Mouse (Mus musculus): ENCODE results near the gene Tubal3. TPM values are rescaled to one million over a fixed set of nuclear protein-coding genes. Genes with fewer than 3 reads are reported as not detected.

Gene Tubal3
- polyA plus RNA-seq (2015; fragmentation: Nextera tagmentation; extraction: Ambion mirVana) = not detected in 2 replicates

GRCm38 (mm10) chr13:3917571-3918311 lies at the start of gene Tubal3, which contains the start of gene Net1:
TSS of gene Tubal3 (plus strand) at chr13:3918274.
TSS of gene Net1 (minus strand) at chr13:3918220.
- under 1% methylated on average over 52 of the region's 52 CpGs for WGBS
- Histone ChIP-seq H3K27ac (replicated peaks) (no peak within 1 kb of the TSS; the same call in 1 of the 2 replicates), H3K36me3 (peaks cover 6% of the 10 kb centered on the region), H3K27me3 (no peaks in the 10 kb centered on the region), H3K9me3 (replicated peaks) (no peaks in the 10 kb centered on the region), H3K4me3 (replicated peaks) (peak within 1 kb of the TSS; percentile 75), H3K4me1 (0 out of 2 replicates have a peak, but pooled peaks cover 10% of the 10 kb centered on the region), H3K4me2 (replicated peaks) (peak within 1 kb of the TSS; percentile 83), H3K9ac (peak within 1 kb of the TSS; percentile 70)
- ATAC-seq (ENCODE audit: insufficient number of reproducible peaks, low FRiP score, low TSS enrichment, low read depth) = peak; percentile 92

- no peak overlapping the region for H3K27ac ChIP-seq (replicated peaks)
- no peaks in the 10 kb centered on the region for H3K36me3 ChIP-seq
- H3K4me2 ChIP-seq (replicated peaks) = no peak overlapping the region
- no peak overlapping the region for H3K4me3 ChIP-seq (replicated peaks)
- H3K27me3 ChIP-seq = no peaks in the 10 kb centered on the region
- H3K9ac ChIP-seq = no peak overlapping the region
- no peaks in the 10 kb centered on the region for H3K4me1 ChIP-seq
- no peak for ATAC-seq (ENCODE audit: insufficient number of reproducible peaks, low FRiP score, low TSS enrichment, low read depth)
- no peaks in the 10 kb centered on the region for H3K9me3 ChIP-seq (replicated peaks)
These were observed 48.2 kb upstream of the Tubal3 start for GRCm38 (mm10) chr13:3869901-3870300.

GRCm38 (mm10) chr13:3872832-3873231 lies 45.2 kb upstream of the Tubal3 start:
- WGBS = 95% methylated on average over 4 of the region's 4 CpGs
- Histone ChIP-seq H3K27ac (replicated peaks) (no peak overlapping the region), H3K4me1 (peaks cover 11% of the 10 kb centered on the region), H3K36me3 (no peaks in the 10 kb centered on the region), H3K9me3 (replicated peaks) (no peaks in the 10 kb centered on the region), H3K4me2 (replicated peaks) (no peak overlapping the region), H3K4me3 (replicated peaks) (no peak overlapping the region), H3K27me3 (no peaks in the 10 kb centered on the region), H3K9ac (no peak overlapping the region)
- no peak for ATAC-seq (ENCODE audit: insufficient number of reproducible peaks, low FRiP score, low TSS enrichment, low read depth)

- WGBS = 59% methylated on average over 6 of the region's 6 CpGs
These were observed 41.6 kb upstream of the Tubal3 start for GRCm38 (mm10) chr13:3876448-3876847.

DNA sequence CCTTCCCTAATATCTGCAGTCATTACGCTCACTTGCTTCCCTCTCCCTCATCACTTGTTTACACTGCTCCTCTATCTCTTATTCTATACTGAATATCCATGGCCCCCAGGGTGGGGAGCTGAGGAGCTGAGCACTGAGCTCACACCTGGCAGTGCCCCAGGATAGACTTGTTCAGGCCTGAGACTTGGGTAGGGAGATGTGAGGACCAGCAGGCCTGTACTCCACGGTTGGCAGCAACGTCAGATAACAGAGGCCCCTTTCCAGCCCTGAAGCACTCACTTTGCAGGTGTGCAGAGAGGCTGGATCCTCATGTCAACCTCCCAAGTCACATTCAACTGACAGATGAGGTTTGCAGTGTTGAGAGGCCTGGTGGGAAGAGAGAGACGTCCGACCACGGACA lies 40.9 kb upstream of the Tubal3 start:
- no peak overlapping the region for H3K4me3 ChIP-seq (replicated peaks)
- 43% methylated on average over 6 of the region's 6 CpGs for WGBS
- peak; percentile 78 for ATAC-seq (ENCODE audit: insufficient number of reproducible peaks, low FRiP score, low TSS enrichment, low read depth)
- H3K27me3 ChIP-seq = no peaks in the 10 kb centered on the region
- no peak overlapping the region for H3K4me2 ChIP-seq (replicated peaks)
- peaks cover 11% of the 10 kb centered on the region for H3K4me1 ChIP-seq
- H3K9me3 ChIP-seq (replicated peaks) = no peaks in the 10 kb centered on the region
- H3K27ac ChIP-seq (replicated peaks) = peak overlapping the region; percentile 13
- H3K9ac ChIP-seq = no peak overlapping the region
- peaks cover 14% of the 10 kb centered on the region for H3K36me3 ChIP-seq

More at GRCm38 (mm10) chr13:3876448-3876847, 41.6 kb upstream of the Tubal3 start:
- Histone ChIP-seq H3K9ac (no peak overlapping the region), H3K9me3 (replicated peaks) (no peaks in the 10 kb centered on the region), H3K27me3 (no peaks in the 10 kb centered on the region), H3K4me3 (replicated peaks) (no peak overlapping the region), H3K36me3 (peaks cover 7% of the 10 kb centered on the region), H3K4me1 (peaks cover 11% of the 10 kb centered on the region), H3K4me2 (replicated peaks) (no peak overlapping the region), H3K27ac (replicated peaks) (peak overlapping the region; percentile 13)
- no peak for ATAC-seq (ENCODE audit: insufficient number of reproducible peaks, low FRiP score, low TSS enrichment, low read depth)

DNA sequence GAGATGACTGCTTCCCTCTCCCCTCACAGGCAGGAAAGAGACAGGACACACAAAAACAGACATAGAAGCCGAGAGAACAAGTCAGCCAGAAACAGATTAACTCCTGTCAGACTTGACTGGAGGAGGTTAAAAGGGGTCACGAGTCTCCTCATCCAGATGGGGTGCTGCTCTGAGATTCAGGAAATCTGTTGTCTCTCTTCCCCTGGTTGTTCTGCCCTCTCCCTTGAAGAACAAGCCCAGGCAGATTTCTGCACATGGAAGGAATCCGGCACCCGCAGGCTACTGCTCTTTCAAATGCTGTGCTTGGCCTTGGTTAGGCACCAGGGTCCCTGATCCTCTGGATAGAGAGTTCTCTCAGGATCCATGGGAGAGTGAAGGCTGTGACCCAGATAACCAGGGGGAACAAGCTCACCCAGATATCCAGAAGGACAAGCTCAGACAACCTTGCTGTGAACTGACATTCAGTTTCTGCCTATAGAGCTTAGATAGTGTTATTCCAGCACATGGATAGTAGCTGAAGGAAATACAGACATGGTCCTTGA lies 40.3 kb upstream of the Tubal3 start:
- peak overlapping the region; percentile 13 for H3K27ac ChIP-seq (replicated peaks)
- ATAC-seq (ENCODE audit: insufficient number of reproducible peaks, low FRiP score, low TSS enrichment, low read depth) = no peak
- peaks cover 11% of the 10 kb centered on the region for H3K4me1 ChIP-seq
- peaks cover 19% of the 10 kb centered on the region for H3K36me3 ChIP-seq
- no peak overlapping the region for H3K4me2 ChIP-seq (replicated peaks)
- WGBS = 27% methylated on average over 4 of the region's 4 CpGs
- no peak overlapping the region for H3K4me3 ChIP-seq (replicated peaks)
- H3K9ac ChIP-seq = no peak overlapping the region
- no peaks in the 10 kb centered on the region for H3K9me3 ChIP-seq (replicated peaks)
- H3K27me3 ChIP-seq = no peaks in the 10 kb centered on the region

- H3K36me3 ChIP-seq = peaks cover 60% of the 10 kb centered on the region
- H3K9me3 ChIP-seq (replicated peaks) = no peaks in the 10 kb centered on the region
- H3K4me2 ChIP-seq (replicated peaks) = no peak overlapping the region
- no peak overlapping the region for H3K9ac ChIP-seq
- H3K4me1 ChIP-seq = 0 out of 2 replicates have a peak, but pooled peaks cover 7% of the 10 kb centered on the region
- no peak overlapping the region for H3K4me3 ChIP-seq (replicated peaks)
- WGBS = 87% methylated on average over 7 of the region's 7 CpGs
- no peak overlapping the region for H3K27ac ChIP-seq (replicated peaks)
- no peaks in the 10 kb centered on the region for H3K27me3 ChIP-seq
- no peak for ATAC-seq (ENCODE audit: insufficient number of reproducible peaks, low FRiP score, low TSS enrichment, low read depth)
These were observed 31.4 kb upstream of the Tubal3 start for GRCm38 (mm10) chr13:3886663-3887062.

- no peak overlapping the region for H3K27ac ChIP-seq (replicated peaks)
- 79% methylated on average over 3 of the region's 3 CpGs for WGBS
- H3K4me1 ChIP-seq = peaks cover 11% of the 10 kb centered on the region
- H3K27me3 ChIP-seq = no peaks in the 10 kb centered on the region
- H3K36me3 ChIP-seq = peaks cover 45% of the 10 kb centered on the region
- H3K9me3 ChIP-seq (replicated peaks) = no peaks in the 10 kb centered on the region
- peak overlapping the region; percentile 26; the same call in 1 of the 2 replicates for H3K9ac ChIP-seq
- peak overlapping the region; percentile 71; the same call in 1 of the 2 replicates for H3K4me3 ChIP-seq (replicated peaks)
- H3K4me2 ChIP-seq (replicated peaks) = no peak overlapping the region; the same call in 1 of the 2 replicates
- no peak for ATAC-seq (ENCODE audit: insufficient number of reproducible peaks, low FRiP score, low TSS enrichment, low read depth)
These were observed 29.0 kb upstream of the Tubal3 start for GRCm38 (mm10) chr13:3889111-3889510.

- 0 out of 2 replicates have a peak overlapping the region, but pooled peaks have one; percentile 6 for H3K9ac ChIP-seq
- no peaks in the 10 kb centered on the region for H3K9me3 ChIP-seq (replicated peaks)
- peaks cover 36% of the 10 kb centered on the region for H3K36me3 ChIP-seq
- WGBS = 11% methylated on average over 8 of the region's 8 CpGs
- H3K27me3 ChIP-seq = no peaks in the 10 kb centered on the region
- peak overlapping the region; percentile 63 for H3K4me2 ChIP-seq (replicated peaks)
- H3K27ac ChIP-seq (replicated peaks) = peak overlapping the region; percentile 60; the same call in 1 of the 2 replicates
- peaks cover 13% of the 10 kb centered on the region for H3K4me1 ChIP-seq
- H3K4me3 ChIP-seq (replicated peaks) = peak overlapping the region; percentile 71
- no peak for ATAC-seq (ENCODE audit: insufficient number of reproducible peaks, low FRiP score, low TSS enrichment, low read depth)
These were observed 28.0 kb upstream of the Tubal3 start for GRCm38 (mm10) chr13:3890061-3890460.

GRCm38 (mm10) chr13:3891479-3892087 lies 26.5 kb upstream of the Tubal3 start:
- no peaks in the 10 kb centered on the region for H3K27me3 ChIP-seq
- no peaks in the 10 kb centered on the region for H3K9me3 ChIP-seq (replicated peaks)
- peak overlapping the region; percentile 76 for H3K9ac ChIP-seq
- H3K4me1 ChIP-seq = peaks cover 13% of the 10 kb centered on the region
- peaks cover 22% of the 10 kb centered on the region for H3K36me3 ChIP-seq
- peak overlapping the region; percentile 72 for H3K27ac ChIP-seq (replicated peaks)
- H3K4me2 ChIP-seq (replicated peaks) = peak overlapping the region; percentile 63
- H3K4me3 ChIP-seq (replicated peaks) = peak overlapping the region; percentile 71
- no peak for ATAC-seq (ENCODE audit: insufficient number of reproducible peaks, low FRiP score, low TSS enrichment, low read depth)
- 17% methylated on average over 8 of the region's 8 CpGs for WGBS

- Histone ChIP-seq H3K9me3 (replicated peaks) (no peaks in the 10 kb centered on the region), H3K36me3 (peaks cover 12% of the 10 kb centered on the region), H3K4me2 (replicated peaks) (peak overlapping the region; percentile 63), H3K27me3 (no peaks in the 10 kb centered on the region), H3K9ac (peak overlapping the region; percentile 76), H3K4me3 (replicated peaks) (peak overlapping the region; percentile 71), H3K27ac (replicated peaks) (peak overlapping the region; percentile 72), H3K4me1 (peaks cover 13% of the 10 kb centered on the region)
- ATAC-seq (ENCODE audit: insufficient number of reproducible peaks, low FRiP score, low TSS enrichment, low read depth) = no peak
- 3% methylated on average over 7 of the region's 7 CpGs for WGBS
These were observed 25.5 kb upstream of the Tubal3 start for GRCm38 (mm10) chr13:3892601-3893000.
